Mouse (Mus musculus) left cerebral cortex, postnatal 4 days (tissue): ENCODE data around the gene Crisp3. TPM values are rescaled to one million over a fixed set of nuclear protein-coding genes. Genes with fewer than 3 reads are reported as not detected.
"Not testable (repeated sequence)": the region's sequence is repeated elsewhere in the genome, so short reads cannot be mapped to it uniquely, and the experiment has no call there.

Experiments
- DNase-seq: peaks from one replicate; pipeline ENCODE4 v3.0.0-alpha.2; 2022
- intact Hi-C: fragments of 180-260 bp; cut with DNase I; formaldehyde crosslinking; loops from one replicate; pipeline ENCODE4 v1.15.1; 2025
- total RNA-seq, 2 experiments: library from RNA; stranded (reverse); gene quantifications; 2 replicates each; pipeline ENCODE4 v1.2.3; 2021

Crisp3 gene
- not detected for total RNA-seq

DNA sequence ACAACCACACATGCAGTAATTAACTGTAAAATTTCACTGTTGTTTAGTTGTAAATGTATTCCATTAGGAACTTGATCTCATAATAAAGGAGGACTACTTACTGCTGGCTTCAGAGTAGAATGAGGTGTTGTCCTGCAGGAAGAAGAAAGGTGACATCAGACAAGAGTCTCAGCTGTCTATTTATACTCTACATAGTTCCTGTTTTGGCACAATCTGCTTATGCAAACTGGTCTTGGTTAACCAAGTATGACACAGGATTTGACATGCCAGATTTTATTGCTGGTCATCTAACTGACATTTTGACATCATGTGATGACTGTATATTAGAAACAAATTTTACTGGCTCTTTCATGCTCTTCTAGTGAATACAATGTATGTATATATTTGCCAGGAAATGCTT, at the start of gene Crisp3:
Gene Crisp3 (minus strand): TSS at position 154 of the 400 bp plus-strand sequence.
- DNase-seq, result no peak
- intact Hi-C loops, result no loop called here

DNA sequence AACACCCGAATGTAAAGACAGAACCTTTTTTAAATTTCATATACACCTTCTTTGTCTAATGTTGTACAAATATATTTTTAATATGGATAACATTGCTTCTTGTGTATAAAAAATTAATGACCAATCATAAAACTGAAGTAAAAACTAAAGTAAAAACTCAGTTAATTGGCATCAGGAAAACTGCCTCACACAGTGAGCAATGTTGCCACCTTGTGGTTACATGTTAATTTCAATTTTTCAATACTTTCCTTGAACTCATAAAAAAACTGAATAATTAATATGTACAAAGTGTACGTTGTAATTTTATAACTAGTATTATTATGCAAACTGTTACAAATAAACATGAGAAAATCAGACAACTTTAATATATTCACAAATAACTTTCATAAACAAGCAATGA, 43.3 kb upstream of the Crisp3 start:
- intact Hi-C loops, result no loop called here
- DNase-seq, result no peak

DNA sequence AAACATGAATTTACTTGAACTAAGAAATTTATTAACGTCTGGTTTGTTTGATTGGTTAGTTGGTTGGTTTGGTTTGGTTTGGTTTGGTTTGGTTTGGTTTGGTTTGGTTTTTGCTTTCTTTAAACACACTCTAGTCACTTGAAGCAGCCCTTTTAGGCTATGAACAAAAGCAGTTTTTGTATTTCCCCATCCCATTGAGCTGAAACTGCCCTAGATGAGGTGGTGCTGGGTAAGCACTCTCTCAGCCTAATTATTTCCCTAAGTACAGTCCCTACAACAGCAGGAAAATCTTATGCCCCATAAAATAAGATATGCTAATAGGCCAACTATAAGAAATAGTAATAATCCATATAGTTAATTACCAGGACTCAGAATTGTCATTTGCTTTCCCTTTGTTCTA, 33.4 kb upstream of the Crisp3 start:
- intact Hi-C loops, result no loop called here
- no peak for DNase-seq

DNA sequence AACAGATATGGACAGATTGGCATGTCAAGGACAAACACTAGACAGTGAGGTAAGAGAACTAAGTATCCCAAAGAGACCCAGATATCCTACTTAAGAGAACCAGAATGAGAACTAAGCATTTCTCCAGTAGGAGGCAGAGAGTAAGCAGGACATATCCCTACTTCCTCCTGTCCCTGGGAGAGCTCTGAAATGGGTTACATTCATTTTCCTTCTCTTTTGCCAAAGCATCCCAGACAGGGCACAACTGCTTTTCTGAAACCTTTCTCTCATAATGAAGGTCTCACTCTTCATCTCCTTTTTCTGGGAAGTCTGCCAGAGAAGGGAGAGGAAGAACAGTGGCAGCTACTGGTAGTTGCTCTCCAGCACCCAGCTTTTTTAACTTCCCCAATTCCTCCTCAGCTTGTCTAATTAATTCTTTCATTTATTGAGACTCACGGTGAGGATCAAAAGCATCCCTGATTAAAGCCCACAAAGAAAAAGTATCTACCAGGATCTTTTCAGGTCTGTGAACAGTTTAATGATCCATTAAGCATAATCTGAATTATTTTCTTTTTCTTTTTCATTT, 32.9 kb upstream of the Crisp3 start:
- intact Hi-C loops, result no loop called here

DNA sequence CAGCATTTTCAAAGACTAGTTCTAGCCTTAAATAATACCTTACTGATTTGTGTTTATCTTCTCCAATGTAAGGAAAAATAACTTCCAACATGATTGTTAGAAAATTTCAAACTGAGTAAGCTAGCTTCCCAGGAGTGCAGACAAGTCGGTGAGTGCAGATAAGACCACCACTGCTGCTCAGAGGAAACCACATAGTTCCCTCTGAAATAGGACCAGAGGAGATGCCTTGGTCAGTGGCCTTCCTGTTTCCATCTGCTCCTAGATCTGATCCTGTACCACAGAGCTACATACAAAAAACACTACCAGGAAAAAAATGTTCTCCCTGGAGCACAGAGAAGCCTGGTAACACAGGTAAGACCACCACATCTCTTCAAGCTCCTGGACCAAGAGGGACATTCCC, 10.4 kb upstream of the Crisp3 start:
- DNase-seq, result no peak
- intact Hi-C loops, result no loop called here

More for the DNA sequence above, 32.9 kb upstream of the Crisp3 start:
- no peak for DNase-seq

DNA sequence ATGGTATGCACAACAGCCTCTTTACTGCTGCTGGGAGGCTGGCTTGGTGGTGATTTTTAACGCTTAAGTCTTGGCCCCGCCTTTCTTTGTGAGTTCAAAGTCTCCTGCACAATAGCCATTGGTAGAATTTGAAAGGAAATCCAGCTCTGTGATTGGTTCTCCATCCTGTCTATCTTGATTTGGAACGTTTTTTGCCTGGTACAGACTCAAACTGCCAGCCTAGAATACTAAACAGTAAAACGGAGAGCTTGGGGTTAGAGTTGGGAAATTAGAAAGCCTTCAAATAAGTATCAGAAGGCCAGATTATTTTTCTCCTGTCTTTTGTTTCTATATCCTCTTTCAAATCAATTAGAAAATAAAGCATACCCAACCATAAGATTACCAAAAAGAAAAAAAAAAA, 33.5 kb downstream of the Crisp3 start, which contains the start of gene Pgk2:
Gene Pgk2 (minus strand): TSS at position 101 of the 400 bp plus-strand sequence.
- DNase-seq, result no peak
- intact Hi-C loops, result no loop called here

DNA sequence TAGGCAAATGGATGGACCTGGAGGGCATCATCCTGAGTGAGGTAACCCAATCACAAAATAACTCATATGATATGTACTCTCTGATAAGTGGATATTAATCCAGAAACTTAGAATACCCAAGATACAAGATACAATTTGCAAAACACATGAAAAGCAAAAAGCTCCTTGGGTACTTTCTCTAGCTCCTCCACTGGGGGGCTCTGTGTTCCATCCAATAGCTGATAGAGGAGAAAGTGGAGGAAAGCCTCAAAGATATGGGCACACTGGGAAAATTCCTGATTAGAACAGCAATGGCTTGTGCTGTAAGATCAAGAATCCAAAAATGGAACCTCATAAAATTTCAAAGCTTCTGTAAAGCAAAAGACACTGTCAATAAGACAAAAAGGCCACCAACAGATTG, 40.3 kb downstream of the Crisp3 start:
- intact Hi-C loops, DNase-seq: not testable (repeated sequence)

DNA sequence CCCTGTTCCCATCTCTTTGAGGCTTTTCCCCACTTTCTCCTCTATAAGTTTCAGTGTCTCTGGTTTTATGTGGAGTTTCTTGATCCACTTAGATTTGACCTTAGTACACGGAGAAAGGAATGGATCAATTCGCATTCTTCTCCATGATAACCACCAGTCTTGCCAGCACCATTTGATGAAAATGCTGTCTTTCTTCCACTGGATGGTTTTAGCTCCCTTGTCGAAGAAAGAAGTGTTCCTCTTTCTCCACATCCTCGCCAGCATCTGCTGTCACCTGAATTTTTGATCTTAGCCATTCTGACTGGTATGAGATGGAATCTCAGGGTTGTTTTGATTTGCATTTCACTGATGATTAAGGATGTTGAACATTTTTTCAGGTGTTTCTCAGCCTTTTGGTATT, 51.9 kb downstream of the Crisp3 start:
- intact Hi-C loops, DNase-seq: not testable (repeated sequence)

Other genes with a start within 250 kb of the Crisp3 start
- gene AC192777.2, start 146.8 kb downstream of the Crisp3 start, total RNA-seq, result not detected
- not detected for gene Pgk2, start 33.6 kb downstream of the Crisp3 start, total RNA-seq
- not detected for gene Crisp1, start 76.9 kb upstream of the Crisp3 start, total RNA-seq